Mouse (Mus musculus) adrenal gland, postnatal 14 days (tissue): ENCODE data around the gene Zfp442. TPM values are rescaled to one million over a fixed set of nuclear protein-coding genes. Genes with fewer than 3 reads are reported as not detected.
A peak's percentile ranks its signal among the peaks of the same experiment; 100 is the strongest.
"Not testable (repeated sequence)": the region's sequence is repeated elsewhere in the genome, so short reads cannot be mapped to it uniquely, and the experiment has no call there.

Experiments used
- DNase-seq: peaks from one replicate; pipeline ENCODE4 v3.0.0; 2021; ENCODE audit warnings: mixed read lengths
- long read RNA-seq, 2 experiments: library from polyadenylated mRNA; stranded (forward); transcript quantifications; one replicate each; pipeline ENCODE4 v2.0.0; 2021
- total RNA-seq: library from RNA; stranded (reverse); gene quantifications from 2 replicates; pipeline ENCODE4 v1.2.3, GENCODE M21; 2021

The Zfp442 gene
- 4.9 and 5.5 TPM in 2 replicates for total RNA-seq
- long read RNA-seq, experiment 1, result 0 reads
- long read RNA-seq, experiment 2, result 0 reads

- DNase-seq, result peak; percentile 80
These were observed at the start of gene Zfp442 for GRCm38 (mm10) chr2:150451180-150451919. Gene Zfp442, minus strand, starts transcription at chr2:150451486.

- DNase-seq, result not testable (repeated sequence)
These were observed 49.1 kb upstream of the Zfp442 start for GRCm38 (mm10) chr2:150500124-150500973.

GRCm38 (mm10) chr2:150493031-150493430, 41.7 kb upstream of the Zfp442 start:
- DNase-seq, result no peak

GRCm38 (mm10) chr2:150484939-150485778, 33.9 kb upstream of the Zfp442 start, which contains the start of gene Zfp345:
Gene Zfp345, minus strand, starts transcription at chr2:150485091.
- peak; percentile 55 for DNase-seq

GRCm38 (mm10) chr2:150439084-150439483, 12.2 kb downstream of the Zfp442 start:
- DNase-seq, result peak; percentile 16

GRCm38 (mm10) chr2:150412146-150412545, 39.1 kb downstream of the Zfp442 start:
- not testable (repeated sequence) for DNase-seq

GRCm38 (mm10) chr2:150390198-150390597, 61.1 kb downstream of the Zfp442 start:
- no peak for DNase-seq

- DNase-seq, result not testable (repeated sequence)
These were observed 65.7 kb downstream of the Zfp442 start for GRCm38 (mm10) chr2:150385553-150386106.

GRCm38 (mm10) chr2:150362878-150363229, 88.4 kb downstream of the Zfp442 start:
- no peak for DNase-seq

- peak; percentile 90 for DNase-seq
These were observed 89.0 kb downstream of the Zfp442 start, which contains the start of gene 3300002I08Rik for GRCm38 (mm10) chr2:150362113-150362877. Gene 3300002I08Rik, minus strand, starts transcription at chr2:150362765.

Other genes starting within 250 kb of the Zfp442 start
- 7.0 and 8.1 TPM in 2 replicates for gene Zfp937, start 233.4 kb downstream of the Zfp442 start, total RNA-seq
- 6.1 and 8.9 TPM in 2 replicates for gene Gm21994, start 195.9 kb downstream of the Zfp442 start, total RNA-seq
- 0.23 and 0.33 TPM in 2 replicates for gene Gm14124, start 194.0 kb downstream of the Zfp442 start, total RNA-seq
- 3.6 and 4.5 TPM in 2 replicates for gene Gm10130, start 127.8 kb downstream of the Zfp442 start, total RNA-seq
- gene 3300002I08Rik, start 88.7 kb downstream of the Zfp442 start, total RNA-seq, result 4.4 and 4.7 TPM in 2 replicates
- 0.98 and 1.1 TPM in 2 replicates for gene Zfp345, start 33.6 kb upstream of the Zfp442 start, total RNA-seq
- gene Cst7, start 118.9 kb upstream of the Zfp442 start, total RNA-seq, result 0.90 TPM in 1 of 2 replicates, not detected in the other
- 161 and 180 TPM in 2 replicates for gene Apmap, start 157.1 kb upstream of the Zfp442 start, total RNA-seq
- gene Acss1, start 217.0 kb upstream of the Zfp442 start, total RNA-seq, result 75.7 and 93.0 TPM in 2 replicates
- gene Vsx1, start 237.9 kb upstream of the Zfp442 start, total RNA-seq, result not detected in 2 replicates